ENCODE assay signal across 22 mouse cellular contexts in the genomic region with DNA sequence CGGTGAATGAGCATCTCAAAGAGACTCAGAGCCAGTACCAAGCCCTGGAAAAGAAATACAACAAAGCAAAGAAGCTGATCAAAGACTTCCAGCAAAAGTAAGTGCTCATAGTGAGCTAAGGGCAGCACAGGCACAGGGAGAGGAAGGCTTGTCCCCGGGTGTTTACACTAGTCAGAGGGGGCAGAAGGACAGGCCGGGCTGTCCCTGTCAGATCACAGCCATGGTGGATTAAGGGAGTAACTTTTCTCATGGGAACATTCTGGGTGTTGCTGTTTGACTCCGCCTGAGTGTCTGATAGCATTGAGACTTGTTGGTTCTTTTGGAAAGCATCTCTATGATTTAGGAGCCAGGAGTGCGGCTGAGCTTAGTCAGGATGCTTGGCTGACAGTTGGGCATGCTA.
DNase-seq lines count a peak whose midpoint lies in the region; ATAC-seq and TF ChIP-seq lines count a peak whose summit lies in the region.
"Had no signal": no experiment of that assay in that cellular context is flagged by ENCODE, and none has a peak within 500 bp of the region (broad histone marks: within the 10 kb centered on the region; RNA-seq: fewer than 3 reads in every experiment).

No protein-coding gene starts in this region.

- no peak for ATAC-seq in forebrain, embryonic 12.5 days (ENCODE audit: low FRiP score)
- ATAC-seq in lung, embryonic 14.5 days (ENCODE audit: insufficient read depth) = peak; percentile 37; the same call in 1 of the 2 replicates
- ATAC-seq in liver, postnatal 0 days = peak; percentile 60
- ATAC-seq in intestine, postnatal 0 days = no peak
- ATAC-seq: activated CD4-positive, CD25-positive, alpha-beta regulatory T cell, adult 4 months; hindbrain, postnatal 0 days; midbrain, embryonic 15.5 days had no signal

- no peaks in the 10 kb centered on the region for H3K27me3 ChIP-seq in forebrain, embryonic 10.5 days (ENCODE audit: poor library complexity, severe bottlenecking)
- no peaks in the 10 kb centered on the region for H3K27me3 ChIP-seq in forebrain, embryonic 12.5 days
- H3K27me3 ChIP-seq in lung, embryonic 14.5 days (ENCODE audit: insufficient read depth, low read length) = no peaks in the 10 kb centered on the region
- H3K27me3 ChIP-seq in liver, postnatal 0 days (ENCODE audit: insufficient read depth, low read length) = no peaks in the 10 kb centered on the region
- H3K27me3 ChIP-seq in intestine, postnatal 0 days (replicated peaks; ENCODE audit: control insufficient read depth, insufficient read depth, low read length) = no peaks in the 10 kb centered on the region
- H3K27me3 ChIP-seq: heart, embryonic 15.5 days; midbrain, embryonic 15.5 days; neural tube, embryonic 13.5 days had no signal

- TF ChIP-seq CTCF in lung, embryonic 14.5 days (IDR thresholded peaks at IDR 0.05; ENCODE audit: low read depth) = no peak
- TF ChIP-seq CTCF in liver, postnatal 0 days (IDR thresholded peaks at IDR 0.05; ENCODE audit: low read depth) = no peak
- TF ChIP-seq CTCF in intestine, postnatal 0 days (IDR thresholded peaks at IDR 0.05; ENCODE audit: low read depth) = no peak

- no peak for TF ChIP-seq EP300 in liver, postnatal 0 days (IDR thresholded peaks at IDR 0.05; ENCODE audit: low read depth)

- H3K4me3 ChIP-seq in forebrain, embryonic 10.5 days = no peak overlapping the region
- no peak overlapping the region for H3K4me3 ChIP-seq in forebrain, embryonic 12.5 days (replicated peaks)
- no peak overlapping the region for H3K4me3 ChIP-seq in lung, embryonic 14.5 days (ENCODE audit: low read depth, low read length)
- H3K4me3 ChIP-seq in liver, postnatal 0 days (ENCODE audit: low read depth, low read length) = no peak overlapping the region
- no peak overlapping the region for H3K4me3 ChIP-seq in intestine, postnatal 0 days (ENCODE audit: low read depth, low read length)
- H3K4me3 ChIP-seq: heart, embryonic 15.5 days; left cerebral cortex, adult 2 months; midbrain, embryonic 15.5 days; myocyte; neural tube, embryonic 13.5 days had no signal

- H3K27ac ChIP-seq in forebrain, embryonic 10.5 days = peak overlapping the region; percentile 48; the same call in 1 of the 2 replicates
- H3K27ac ChIP-seq in forebrain, embryonic 12.5 days = no peak overlapping the region
- H3K27ac ChIP-seq in lung, embryonic 14.5 days (ENCODE audit: low read depth) = peak overlapping the region; percentile 12; the same call in 1 of the 2 replicates
- H3K27ac ChIP-seq in liver, postnatal 0 days (ENCODE audit: low read depth) = peak overlapping the region; percentile 11; the same call in 1 of the 2 replicates
- H3K27ac ChIP-seq in intestine, postnatal 0 days (ENCODE audit: low read depth, low read length) = no peak overlapping the region
- H3K27ac ChIP-seq: heart, embryonic 15.5 days; hindbrain, postnatal 0 days; kidney, postnatal 0 days; left cerebral cortex, adult 2 months; liver, embryonic 14.5 days; midbrain, embryonic 15.5 days; neural tube, embryonic 13.5 days had no signal

- WGBS in forebrain, embryonic 10.5 days = 74% methylated on average over 5 of the region's 5 CpGs
- 72% methylated on average over 5 of the region's 5 CpGs for WGBS in forebrain, embryonic 12.5 days
- 26% methylated on average over 5 of the region's 5 CpGs for WGBS in lung, embryonic 14.5 days
- 60% methylated on average over 5 of the region's 5 CpGs for WGBS in liver, postnatal 0 days (ENCODE audit: insufficient replicate concordance)
- WGBS in intestine, postnatal 0 days = 63% methylated on average over 5 of the region's 5 CpGs

- H3K9me3 ChIP-seq in forebrain, embryonic 10.5 days = no peaks in the 10 kb centered on the region
- H3K9me3 ChIP-seq in forebrain, embryonic 12.5 days = no peaks in the 10 kb centered on the region
- H3K9me3 ChIP-seq in lung, embryonic 14.5 days (ENCODE audit: low read depth, low read length) = no peaks in the 10 kb centered on the region
- H3K9me3 ChIP-seq in liver, postnatal 0 days (ENCODE audit: low read length) = no peaks in the 10 kb centered on the region
- no peaks in the 10 kb centered on the region for H3K9me3 ChIP-seq in intestine, postnatal 0 days (ENCODE audit: control insufficient read depth)
- H3K9me3 ChIP-seq: heart, embryonic 15.5 days; midbrain, embryonic 15.5 days; neural tube, embryonic 13.5 days had no signal

- intact Hi-C loops in left cerebral cortex, postnatal 4 days (cut with DNase I) = loop anchor here (5.0 to 10.0 kb wide), 5 partner anchors 209 to 1606 kb away; a partner anchor contains a TSS

- no peak overlapping the region for H3K4me2 ChIP-seq in forebrain, embryonic 12.5 days
- no peak overlapping the region for H3K4me2 ChIP-seq in lung, embryonic 14.5 days
- H3K4me2 ChIP-seq in liver, postnatal 0 days (ENCODE audit: low read depth, low read length) = no peak overlapping the region
- no peak overlapping the region for H3K4me2 ChIP-seq in intestine, postnatal 0 days (replicated peaks; ENCODE audit: low read depth)
- H3K4me2 ChIP-seq: heart, embryonic 15.5 days; midbrain, embryonic 15.5 days; neural tube, embryonic 13.5 days had no signal

- peaks cover 42% of the 10 kb centered on the region for H3K4me1 ChIP-seq in forebrain, embryonic 10.5 days
- peaks cover 21% of the 10 kb centered on the region; the same call in 1 of the 2 replicates for H3K4me1 ChIP-seq in forebrain, embryonic 12.5 days
- peaks cover 14% of the 10 kb centered on the region for H3K4me1 ChIP-seq in lung, embryonic 14.5 days (ENCODE audit: insufficient read depth)
- 0 out of 2 replicates have a peak, but pooled peaks cover 4% of the 10 kb centered on the region for H3K4me1 ChIP-seq in liver, postnatal 0 days (ENCODE audit: insufficient read depth)
- no peaks in the 10 kb centered on the region for H3K4me1 ChIP-seq in intestine, postnatal 0 days (replicated peaks; ENCODE audit: control insufficient read depth, insufficient read depth, low read length)

- no peak for DNase-seq in forebrain, embryonic 10.5 days (ENCODE audit: extremely low spot score, low spot score)
- peak; percentile 21 for DNase-seq in lung, embryonic 14.5 days
- DNase-seq in lung, adult 18-20 months = no peak
- no peak for DNase-seq in liver, postnatal 0 days
- peak; percentile 42 for DNase-seq in lung, postnatal 36 days
- DNase-seq in left cerebral cortex, postnatal 4 days = no peak
- DNase-seq: adrenal gland, postnatal 10 days; cerebellum, adult 9-10 months; gastrocnemius, postnatal 36 days; kidney, adult 11 months; layer of hippocampus, adult 9-11 months had no signal

- H3K36me3 ChIP-seq in forebrain, embryonic 10.5 days (replicated peaks) = peaks cover 35% of the 10 kb centered on the region
- peaks cover 17% of the 10 kb centered on the region for H3K36me3 ChIP-seq in forebrain, embryonic 12.5 days (replicated peaks)
- 0 out of 2 replicates have a peak, but pooled peaks cover 6% of the 10 kb centered on the region for H3K36me3 ChIP-seq in lung, embryonic 14.5 days (ENCODE audit: insufficient read depth)
- H3K36me3 ChIP-seq in liver, postnatal 0 days (replicated peaks; ENCODE audit: insufficient read depth, low read length) = no peaks in the 10 kb centered on the region
- H3K36me3 ChIP-seq in intestine, postnatal 0 days (ENCODE audit: control insufficient read depth, insufficient read depth) = no peaks in the 10 kb centered on the region; the same call in 1 of the 2 replicates
- H3K36me3 ChIP-seq: heart, embryonic 15.5 days; midbrain, embryonic 15.5 days had no signal

- no peak overlapping the region for H3K9ac ChIP-seq in forebrain, embryonic 12.5 days
- H3K9ac ChIP-seq in lung, embryonic 14.5 days = no peak overlapping the region
- no peak overlapping the region for H3K9ac ChIP-seq in liver, postnatal 0 days (replicated peaks)
- no peak overlapping the region for H3K9ac ChIP-seq in intestine, postnatal 0 days (ENCODE audit: low read depth, low read length)
- H3K9ac ChIP-seq: heart, embryonic 15.5 days; liver, embryonic 14.5 days; midbrain, embryonic 15.5 days; neural tube, embryonic 13.5 days had no signal

Comparison
In these comparisons a context has a peak if more than half of its experiments do, and no peak if none do; other contexts are left out.
1. DNase-seq: peak in lung, embryonic 14.5 days (single experiment) and lung, postnatal 36 days (single experiment); none in forebrain, embryonic 10.5 days (single experiment), lung, adult 18-20 months (0 of 2), liver, postnatal 0 days (single experiment) and left cerebral cortex, postnatal 4 days (single experiment).
2. H3K27ac ChIP-seq: peak in forebrain, embryonic 10.5 days (single experiment), lung, embryonic 14.5 days (single experiment) and liver, postnatal 0 days (single experiment); none in forebrain, embryonic 12.5 days (single experiment) and intestine, postnatal 0 days (single experiment).
3. ATAC-seq: peak in lung, embryonic 14.5 days (single experiment) and liver, postnatal 0 days (single experiment); none in forebrain, embryonic 12.5 days (single experiment) and intestine, postnatal 0 days (single experiment).